Mouse (Mus musculus): ENCODE data around the gene Nmnat1.
"Not testable (repeated sequence)": the region's sequence is repeated elsewhere in the genome, so short reads cannot be mapped to it uniquely, and the experiment has no call there.

Nmnat1 gene

GRCm38 (mm10) chr4:149489415-149490240 is 4.6 kb upstream of the Nmnat1 start:
- no peak for DNase-seq

GRCm38 (mm10) chr4:149487729-149488128 is 2.7 kb upstream of the Nmnat1 start:
- no peak for DNase-seq

DNA sequence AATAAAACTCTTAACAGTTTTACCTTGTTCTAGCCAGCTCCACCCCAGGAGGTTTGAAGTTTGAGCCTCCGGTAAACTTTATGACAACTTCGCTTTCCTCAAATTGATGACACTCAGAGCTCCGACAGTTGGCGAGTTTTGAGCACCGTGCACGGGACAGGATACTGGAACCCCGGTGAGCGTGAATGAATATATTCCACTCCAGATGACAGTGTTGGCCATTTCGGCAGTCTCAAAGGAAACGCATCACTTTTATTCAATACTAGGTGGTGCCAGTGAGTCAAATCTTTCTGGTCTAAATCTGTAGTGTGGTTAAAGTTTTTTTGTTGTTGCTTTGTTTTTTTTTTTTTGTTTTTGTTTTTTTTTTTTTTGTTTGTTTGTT is 814 bp upstream of the Nmnat1 start:
- no peak for DNase-seq

DNA sequence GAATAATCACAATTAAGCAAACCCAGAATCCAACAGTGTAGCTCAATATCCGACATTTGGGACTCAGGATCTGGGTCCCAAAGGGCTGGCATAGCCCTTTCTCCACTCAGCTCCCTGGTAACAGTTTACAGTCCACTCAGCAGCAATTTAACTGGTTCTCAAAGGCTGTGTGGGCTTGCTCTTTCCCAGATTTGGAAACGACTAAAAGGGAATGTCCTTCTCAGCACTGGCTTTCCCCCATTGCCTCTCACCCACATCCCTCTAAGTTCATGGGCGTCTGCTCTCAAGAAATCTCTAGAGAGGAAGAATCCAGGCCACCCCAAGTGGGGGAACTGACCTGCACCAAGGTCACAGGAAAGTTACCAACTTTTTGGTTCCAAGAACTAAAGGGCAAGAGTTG is 436 bp downstream of the Nmnat1 start:
- DNase-seq, result no peak

DNA sequence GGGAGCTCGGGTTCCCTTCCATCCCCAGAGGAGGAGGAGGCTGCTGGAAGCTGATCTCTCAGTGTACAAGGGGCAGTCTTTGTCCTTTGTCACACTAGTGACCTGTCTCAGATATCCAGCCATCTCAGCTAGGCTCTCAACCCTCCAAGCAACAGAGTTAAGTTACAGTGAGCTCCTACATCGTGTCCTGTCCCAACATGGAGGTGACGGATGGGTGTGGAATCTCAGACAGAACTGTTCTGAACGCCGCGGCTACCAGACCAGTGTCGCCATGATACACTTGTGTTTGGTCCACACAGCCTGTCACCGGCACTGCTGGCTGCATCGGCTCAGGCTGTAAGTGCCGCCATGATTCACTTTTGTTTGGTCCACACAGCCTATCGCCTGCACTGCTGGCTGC is 7.9 kb downstream of the Nmnat1 start, which contains the start of gene Tmem274:
Tmem274 (plus strand) TSS at position 301 of the 400 bp plus-strand sequence.
- no peak for DNase-seq

DNA sequence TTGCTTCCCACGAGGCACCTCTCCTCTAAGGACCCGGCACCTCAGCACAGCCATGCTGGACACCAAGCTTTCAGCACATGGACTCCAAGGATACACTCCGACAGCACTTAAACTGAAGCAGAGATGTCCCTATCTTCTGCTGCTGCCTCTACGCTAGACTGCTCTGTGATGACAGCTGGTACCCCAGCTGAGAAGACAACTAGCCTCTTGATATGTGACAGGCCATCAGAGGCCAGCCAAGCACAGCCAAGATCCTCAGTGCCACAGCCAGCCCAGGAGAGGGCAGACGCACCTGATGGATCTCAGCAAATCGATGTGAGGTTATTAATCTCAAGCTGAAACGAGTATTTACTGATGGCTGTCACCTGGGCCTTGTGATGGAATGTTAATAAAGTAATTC is 9.9 kb downstream of the Nmnat1 start:
- no peak for DNase-seq

- no peak for DNase-seq
Measured at GRCm38 (mm10) chr4:149469557-149469956, 15.4 kb downstream of the Nmnat1 start.

GRCm38 (mm10) chr4:149463435-149463950 is 21.5 kb downstream of the Nmnat1 start:
- no peak for DNase-seq

GRCm38 (mm10) chr4:149462305-149462971 is 22.6 kb downstream of the Nmnat1 start:
- no peak for DNase-seq

- DNase-seq, result peak; percentile 88
Measured at GRCm38 (mm10) chr4:149461579-149462304, 23.3 kb downstream of the Nmnat1 start.

- DNase-seq, result not testable (repeated sequence)
Measured at GRCm38 (mm10) chr4:149460475-149460874, 24.5 kb downstream of the Nmnat1 start.

GRCm38 (mm10) chr4:149459425-149459824 is 25.6 kb downstream of the Nmnat1 start:
- no peak for DNase-seq

- no peak for DNase-seq
Measured at GRCm38 (mm10) chr4:149458526-149458925, 26.5 kb downstream of the Nmnat1 start.

DNA sequence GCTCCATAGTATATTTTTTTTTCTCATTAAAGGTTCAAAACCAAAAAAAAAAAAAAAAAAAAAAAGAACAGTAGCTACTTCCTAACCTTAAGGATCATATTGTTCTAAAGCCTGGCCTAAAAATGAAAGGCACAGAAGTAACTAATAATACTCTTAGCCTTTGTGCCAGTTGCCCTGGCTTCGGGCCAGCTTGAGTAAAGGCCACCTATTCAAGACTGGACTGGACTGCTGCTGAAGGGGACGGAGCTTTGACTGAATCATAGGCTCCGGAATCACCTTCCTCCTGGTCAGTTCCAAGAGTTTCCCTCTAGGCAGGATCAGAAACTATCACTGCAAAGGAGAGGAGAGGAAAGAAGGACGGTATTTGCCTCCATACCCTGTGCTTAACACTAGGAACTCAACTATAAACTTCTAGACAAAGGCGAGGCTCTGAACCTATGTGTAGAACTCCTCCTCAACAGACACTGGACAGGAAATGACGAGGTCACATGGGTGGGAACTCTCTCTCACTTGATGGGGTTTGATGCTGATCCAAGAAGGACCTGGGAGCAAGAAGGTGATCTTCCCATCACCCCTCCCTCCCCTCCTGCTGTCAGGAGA is 27.1 kb downstream of the Nmnat1 start:
- no peak for DNase-seq

- not testable (repeated sequence) for DNase-seq
Measured at GRCm38 (mm10) chr4:149457163-149457562, 27.8 kb downstream of the Nmnat1 start.

DNA sequence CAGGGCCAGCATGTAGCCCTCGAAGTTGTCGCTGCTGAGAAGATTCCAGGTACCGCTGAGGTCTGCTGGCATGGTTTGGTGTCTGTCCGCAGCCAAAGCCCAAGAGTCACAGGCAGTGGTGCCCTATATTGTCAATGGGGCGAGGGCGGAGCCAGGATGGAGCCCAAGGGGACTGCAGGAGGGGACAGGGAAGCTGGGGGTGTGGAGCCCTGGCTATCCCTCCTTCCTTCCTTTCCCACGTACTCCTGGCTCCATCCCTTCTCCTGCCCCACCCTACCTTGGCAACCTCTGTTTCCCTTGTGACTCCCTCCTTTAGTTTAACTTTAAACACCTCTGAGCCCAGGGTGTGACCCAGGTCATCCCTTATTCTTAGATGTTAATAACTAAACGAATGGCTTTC is 30.1 kb downstream of the Nmnat1 start, which contains the start of gene Rbp7:
Rbp7 (minus strand) TSS at position 100 of the 400 bp plus-strand sequence.
- DNase-seq, result no peak

- no peak for DNase-seq
Measured at GRCm38 (mm10) chr4:149454263-149454662, 30.7 kb downstream of the Nmnat1 start.

GRCm38 (mm10) chr4:149453656-149454055 is 31.3 kb downstream of the Nmnat1 start:
- DNase-seq, result no peak

GRCm38 (mm10) chr4:149450636-149451035 is 34.4 kb downstream of the Nmnat1 start:
- no peak for DNase-seq

DNA sequence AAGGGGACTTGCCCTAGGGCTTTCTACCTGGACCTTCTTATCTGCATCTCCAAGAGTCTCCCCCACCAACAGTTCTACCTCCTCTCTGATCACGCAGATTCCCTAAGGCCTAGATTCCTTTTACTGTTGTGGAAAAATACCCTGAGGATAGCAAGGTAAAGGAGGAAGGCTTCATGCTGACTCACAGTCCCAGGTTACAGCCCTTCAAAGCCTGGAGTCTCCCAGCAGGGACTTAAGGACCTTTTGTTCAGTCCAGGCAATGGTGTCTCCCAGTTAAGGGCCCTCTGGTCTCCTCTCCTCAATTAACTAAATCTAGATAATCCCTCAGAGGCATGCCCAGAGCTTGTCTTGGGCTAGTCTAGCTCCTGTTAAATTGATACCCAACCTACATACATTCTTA is 38.7 kb downstream of the Nmnat1 start:
- DNase-seq, result no peak

DNA sequence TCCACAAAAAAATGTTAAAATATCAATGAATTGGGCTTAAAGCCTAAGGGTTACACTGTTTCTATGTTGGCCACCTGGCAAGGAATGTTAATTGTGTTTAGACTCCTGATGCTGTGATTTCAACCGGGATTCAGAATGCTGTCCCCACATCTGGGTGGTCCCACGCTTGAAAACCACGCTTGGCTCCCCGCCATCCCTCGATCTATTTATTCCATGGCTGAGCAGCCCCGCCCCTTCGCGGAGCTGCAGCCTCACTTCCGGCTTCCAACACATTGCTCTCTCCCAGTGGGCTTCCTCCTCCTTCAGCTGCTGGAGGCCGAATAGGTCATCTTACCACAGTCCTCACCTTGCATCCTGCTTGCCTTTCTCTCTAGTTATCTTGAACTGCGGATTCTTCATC is 39.1 kb downstream of the Nmnat1 start:
- peak; percentile 63 for DNase-seq

GRCm38 (mm10) chr4:149444964-149445701 is 39.9 kb downstream of the Nmnat1 start:
- peak; percentile 93 for DNase-seq

All from cerebellum, adult 9-11 months (tissue).